Mouse (Mus musculus): ENCODE results near the gene Doc2g. TPM values are rescaled to one million over a fixed set of nuclear protein-coding genes. Genes with fewer than 3 reads are reported as not detected.
"Not testable (repeated sequence)": the region's sequence is repeated elsewhere in the genome, so short reads cannot be mapped to it uniquely, and the experiment has no call there.

Doc2g gene
- total RNA-seq, 2 experiments from 2014 or later = 2.4 to 3.3 TPM

DNA sequence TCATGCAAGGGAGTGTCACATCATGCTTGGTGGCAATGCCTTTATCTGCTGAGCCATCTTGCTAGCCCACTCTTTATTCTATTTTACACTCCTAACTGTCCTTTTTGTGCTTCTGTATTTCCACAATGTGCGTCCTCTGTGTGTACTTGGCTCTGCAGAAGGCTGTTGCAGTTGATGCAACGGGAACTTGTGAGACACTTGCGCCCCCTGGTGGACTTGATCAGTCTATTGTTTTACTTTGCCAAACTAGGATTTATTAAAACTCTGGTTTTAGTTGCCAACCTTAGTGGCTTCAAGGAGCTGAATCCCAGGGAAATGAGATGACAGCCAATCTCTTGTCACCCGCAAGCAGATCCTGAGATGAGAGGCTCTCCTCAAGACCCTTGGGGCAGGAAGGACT, 44.7 kb downstream of the Doc2g start:
- DNase-seq (ENCODE audit: extremely low spot score in 1 of 2, low spot score in 1 of 2) = peak; percentile 36 to 84

- DNase-seq (ENCODE audit: extremely low spot score in 1 of 2, low spot score in 1 of 2) = not testable (repeated sequence)
Measured at GRCm38 (mm10) chr19:4049069-4049468, 46.0 kb downstream of the Doc2g start.

- DNase-seq (ENCODE audit: extremely low spot score in 1 of 2, low spot score in 1 of 2) = no peak
Measured at GRCm38 (mm10) chr19:4051016-4051415, 47.9 kb downstream of the Doc2g start.

DNA sequence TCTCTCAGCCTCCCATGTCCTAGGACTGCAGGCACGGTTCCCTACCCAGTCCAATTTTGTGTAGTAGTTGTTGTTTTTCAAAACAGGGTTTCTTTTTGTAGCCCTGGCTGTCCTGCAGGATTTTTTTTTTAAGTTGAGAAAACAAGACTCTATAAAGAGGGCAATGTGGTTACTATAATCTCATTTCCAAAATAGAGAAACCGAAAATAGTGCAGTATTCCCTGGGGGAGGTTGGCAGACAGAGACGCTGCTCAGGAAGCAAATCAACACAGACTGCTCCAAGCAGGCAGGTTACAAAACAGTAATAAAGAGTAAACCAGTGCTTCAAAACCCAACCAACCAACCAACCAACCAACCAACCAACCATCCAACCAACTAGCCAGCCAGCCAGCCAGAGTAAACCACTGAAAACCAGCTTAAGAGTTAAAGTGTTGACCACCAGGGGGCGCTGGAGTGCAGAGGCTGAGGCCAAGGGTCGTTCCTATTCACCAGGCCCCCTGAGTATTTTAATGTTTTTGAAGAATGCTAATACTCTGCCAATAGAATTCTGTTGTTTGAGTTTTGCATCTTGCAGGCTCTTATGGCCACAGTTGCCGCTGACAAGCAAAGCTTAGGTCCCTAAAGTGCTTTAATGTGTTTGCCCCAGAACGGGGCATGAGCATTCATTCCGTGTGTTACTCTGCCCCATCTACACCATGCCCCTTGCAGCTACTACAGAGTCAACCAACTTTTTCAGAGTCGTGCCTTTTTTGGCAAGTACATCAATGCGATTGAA, 48.8 kb downstream of the Doc2g start:
- peak; percentile 56 to 82 for DNase-seq (ENCODE audit: extremely low spot score in 1 of 2, low spot score in 1 of 2)

DNA sequence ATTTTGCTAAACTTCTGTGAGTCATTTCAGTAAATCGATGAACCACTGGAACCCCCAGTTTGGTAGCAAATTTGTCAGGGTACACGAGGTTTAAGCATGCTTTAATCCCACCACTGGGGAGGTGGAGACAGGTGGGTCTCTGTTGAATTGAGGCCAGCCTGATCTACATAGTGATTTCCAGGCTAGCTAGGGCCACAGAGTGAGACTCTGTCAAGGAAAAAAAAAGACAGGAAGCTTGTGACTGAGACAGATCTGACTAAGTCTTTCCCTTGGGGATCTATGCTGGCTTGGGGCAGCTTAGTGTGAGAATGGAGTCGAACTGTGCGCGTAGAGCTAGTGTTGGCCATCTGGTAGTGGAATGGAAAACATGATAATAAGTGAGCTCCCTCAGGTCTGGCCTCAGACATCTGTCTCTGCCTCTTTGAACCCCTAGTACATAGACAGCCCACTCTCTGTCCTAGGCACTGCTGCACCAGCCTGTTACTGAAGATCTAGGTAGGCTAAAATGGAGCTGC, 49.5 kb downstream of the Doc2g start:
- DNase-seq (ENCODE audit: extremely low spot score in 1 of 2, low spot score in 1 of 2) = no peak

DNA sequence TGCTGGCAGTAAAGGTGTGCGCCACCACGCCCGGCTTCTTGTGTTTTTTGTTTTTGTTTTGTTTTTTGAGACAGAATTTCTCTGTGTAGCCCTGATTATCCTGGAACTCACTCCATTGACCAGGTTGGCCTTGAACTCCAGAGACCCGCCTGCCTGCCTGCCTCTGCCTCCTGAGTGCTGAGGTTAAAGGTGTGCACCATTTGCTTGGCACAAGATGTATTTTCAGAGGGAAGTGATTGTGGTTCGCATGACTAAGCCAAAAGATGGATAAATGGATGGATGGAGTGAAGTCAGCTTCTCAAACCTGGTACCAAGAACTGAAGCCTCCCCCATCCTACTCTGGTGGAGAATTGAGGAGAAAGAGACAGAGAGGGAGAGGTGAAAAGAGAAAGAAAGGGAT, 51.5 kb downstream of the Doc2g start:
- no peak for DNase-seq (ENCODE audit: extremely low spot score in 1 of 2, low spot score in 1 of 2)

- DNase-seq (ENCODE audit: extremely low spot score in 1 of 2, low spot score in 1 of 2) = no peak
Measured at GRCm38 (mm10) chr19:4055216-4055946, 52.3 kb downstream of the Doc2g start.

- no peak for DNase-seq (ENCODE audit: extremely low spot score in 1 of 2, low spot score in 1 of 2)
Measured at GRCm38 (mm10) chr19:4055947-4056693, 53.0 kb downstream of the Doc2g start.

Other genes with a start within 250 kb of the Doc2g start
- gene Kmt5b, start 235.9 kb upstream of the Doc2g start, total RNA-seq (2021) = 10 to 100 TPM; 51.6 to 55.2 TPM
- 10 to 100 TPM; 78.4 to 97.2 TPM for gene Chka, start 151.5 kb upstream of the Doc2g start, total RNA-seq (2021)
- gene Tcirg1, start 96.2 kb upstream of the Doc2g start, total RNA-seq (2021) = 10 to 100 TPM; 17.3 to 21.5 TPM
- gene Ndufs8, start 90.5 kb upstream of the Doc2g start, total RNA-seq (2021) = 100 to 1,000 TPM; 134 to 151 TPM
- gene Aldh3b1, start 73.5 kb upstream of the Doc2g start, total RNA-seq (2021) = 1 to 10 TPM; 3.5 to 4.4 TPM
- gene Unc93b1, start 68.1 kb upstream of the Doc2g start, total RNA-seq (2021) = 10 to 100 TPM; 16.7 to 20.6 TPM
- gene Aldh3b3, start 44.7 kb upstream of the Doc2g start, total RNA-seq (2021) = not detected
- gene Aldh3b2, start 31.0 kb upstream of the Doc2g start, total RNA-seq (2021) = 1 to 10 TPM in 1 of 2 experiments, under 1 TPM in 1; 0.81 to 1.2 TPM
- gene Acy3, start 16.7 kb upstream of the Doc2g start, total RNA-seq (2021) = 1 to 10 TPM; 2.0 to 2.5 TPM
- gene Tbx10, start 10.6 kb upstream of the Doc2g start, total RNA-seq (2021) = not detected
- 10 to 100 TPM in 1 of 2 experiments, 1 to 10 TPM in 1; 9.9 to 10.2 TPM for gene Nudt8, start 2.7 kb upstream of the Doc2g start, total RNA-seq (2021)
- 1 to 10 TPM; 1.1 to 1.4 TPM for gene Gm49405, start 2.7 kb upstream of the Doc2g start, total RNA-seq (2021)
- 100 to 1,000 TPM; 222 to 263 TPM for gene Ndufv1, start 9.5 kb downstream of the Doc2g start, total RNA-seq (2021)
- 100 to 1,000 TPM; 343 to 385 TPM for gene Gstp1, start 34.7 kb downstream of the Doc2g start, total RNA-seq (2021)
- gene Gstp2, start 42.7 kb downstream of the Doc2g start, total RNA-seq (2021) = 10 to 100 TPM; 35.5 to 41.9 TPM
- not detected for gene Gstp3, start 56.3 kb downstream of the Doc2g start, total RNA-seq (2021)
- gene Cabp2, start 78.3 kb downstream of the Doc2g start, total RNA-seq (2021) = not detected
- 10 to 100 TPM; 28.9 to 37.6 TPM for gene Cdk2ap2, start 93.9 kb downstream of the Doc2g start, total RNA-seq (2021)
- 100 to 1,000 TPM; 176 to 181 TPM for gene Pitpnm1, start 96.7 kb downstream of the Doc2g start, total RNA-seq (2021)
- gene Aip, start 122.5 kb downstream of the Doc2g start, total RNA-seq (2021) = 100 to 1,000 TPM; 102 to 127 TPM
- not detected for gene Gpr152, start 136.5 kb downstream of the Doc2g start, total RNA-seq (2021)
- under 1 TPM in 1 of 2 experiments, not detected in 1; 0.20 TPM for gene Cabp4, start 140.7 kb downstream of the Doc2g start, total RNA-seq (2021)
- 10 to 100 TPM; 87.3 to 89.5 TPM for gene Coro1b, start 145.3 kb downstream of the Doc2g start, total RNA-seq (2021)
- 1 to 10 TPM; 1.1 to 2.9 TPM for gene Ptprcap, start 150.3 kb downstream of the Doc2g start, total RNA-seq (2021)
- gene Rps6kb2, start 160.0 kb downstream of the Doc2g start, total RNA-seq (2021) = 10 to 100 TPM; 27.8 to 43.9 TPM
- 10 to 100 TPM in 1 of 2 experiments, 1 to 10 TPM in 1; 8.2 to 11.7 TPM for gene Carns1, start 172.2 kb downstream of the Doc2g start, total RNA-seq (2021)
- gene Tbc1d10c, start 188.0 kb downstream of the Doc2g start, total RNA-seq (2021) = 1 to 10 TPM; 1.2 to 1.3 TPM
- gene Ppp1ca, start 188.8 kb downstream of the Doc2g start, total RNA-seq (2021) = 100 to 1,000 TPM; 259 to 293 TPM
- gene Rad9a, start 198.3 kb downstream of the Doc2g start, total RNA-seq (2021) = 1 to 10 TPM; 7.4 to 8.2 TPM
- under 1 TPM; 0.27 to 0.61 TPM for gene Clcf1, start 210.9 kb downstream of the Doc2g start, total RNA-seq (2021)
- not detected for gene AC109138.7, start 211.0 kb downstream of the Doc2g start, total RNA-seq (2021)
- gene Pold4, start 228.6 kb downstream of the Doc2g start, total RNA-seq (2021) = 10 to 100 TPM; 15.1 to 17.5 TPM

Measured in layer of hippocampus, postnatal 25 days (tissue).